Mouse (Mus musculus): ENCODE results near the gene Med12l.

Gene Med12l

GRCm38 (mm10) chr3:59343026-59343425 is 337.4 kb downstream of the Med12l start:
- DNase-seq: peak; percentile 16

GRCm38 (mm10) chr3:59344065-59344905 is 338.7 kb downstream of the Med12l start, which contains the start of gene Igsf10:
TSS of gene Igsf10 (minus strand) at chr3:59344394.
- peak; percentile 8 for DNase-seq

GRCm38 (mm10) chr3:59351768-59352167 is 346.1 kb downstream of the Med12l start:
- DNase-seq: no peak

- DNase-seq: no peak
These were observed 348.5 kb downstream of the Med12l start for GRCm38 (mm10) chr3:59354156-59354555.

GRCm38 (mm10) chr3:59360102-59360501 is 354.5 kb downstream of the Med12l start:
- no peak for DNase-seq

GRCm38 (mm10) chr3:59361895-59362294 is 356.3 kb downstream of the Med12l start:
- DNase-seq: no peak
